16 mouse cellular contexts compared by ENCODE assay signal in the genomic region with DNA sequence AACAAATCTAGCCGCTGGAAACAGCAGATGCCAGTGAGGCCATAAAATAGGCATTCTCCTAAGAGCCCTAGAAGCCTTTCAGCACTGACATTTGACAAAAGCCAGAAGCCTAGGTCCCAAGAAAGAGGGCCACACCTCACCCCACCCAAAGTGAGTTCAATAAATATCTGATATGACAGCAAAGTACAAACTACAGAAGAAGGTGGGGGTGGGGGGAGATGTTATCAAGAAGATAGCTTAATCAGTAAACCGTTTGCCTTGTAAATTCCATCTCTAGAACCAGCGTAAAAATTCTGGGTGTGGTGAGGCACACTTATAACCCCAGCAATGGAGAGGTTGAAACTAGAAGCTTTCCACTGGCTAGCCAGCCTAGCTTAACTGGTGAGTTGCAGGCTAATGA.
DNase-seq lines count a peak whose midpoint lies in the region; ATAC-seq and TF ChIP-seq lines count a peak whose summit lies in the region.
"Had no signal": no experiment of that assay in that cellular context is flagged by ENCODE, and none has a peak within 500 bp of the region (broad histone marks: within the 10 kb centered on the region; RNA-seq: fewer than 3 reads in every experiment).

No protein-coding gene starts in this region.

- 14% methylated on average over 3 of the region's 3 CpGs for WGBS in limb, embryonic 10.5 days
- 40% methylated on average over 3 of the region's 3 CpGs for WGBS in lung, adult 2 months

- intact Hi-C loops in gastrocnemius, adult 2 months (cut with DNase I): no loop called here
- intact Hi-C loops in left cerebral cortex, postnatal 25 days (cut with DNase I): no loop called here

- no peaks in the 10 kb centered on the region for H3K27me3 ChIP-seq in G1E (ENCODE audit: insufficient read depth, low read length)
- no peaks in the 10 kb centered on the region for H3K27me3 ChIP-seq in limb, embryonic 10.5 days (ENCODE audit: low read depth, poor library complexity, severe bottlenecking)
- H3K27me3 ChIP-seq: lung, embryonic 15.5 days; midbrain, embryonic 15.5 days had no signal

- DNase-seq in gastrocnemius, adult 2 months: peak; percentile 14
- no peak for DNase-seq in gastrocnemius, adult 18-20 months (ENCODE audit: low spot score)
- no peak for DNase-seq in G1E (ENCODE audit: low spot score)
- DNase-seq in embryo, embryonic 9.5 days (ENCODE audit: extremely low spot score): peak; percentile 6
- peak; percentile 40 for DNase-seq in limb, embryonic 10.5 days (ENCODE audit: low spot score)
- no peak for DNase-seq in left cerebral cortex, postnatal 25 days (ENCODE audit: low spot score in 2 of 2)
- DNase-seq in lung, adult 2 months: no peak
- no peak for DNase-seq in retina, postnatal 1 day
- DNase-seq: adrenal gland, postnatal 25 days; cerebellum, adult 18-20 months; gastrocnemius, postnatal 10 days; left cerebral cortex, postnatal 4 days; right cerebral cortex, postnatal 25 days had no signal

- no peak for TF ChIP-seq CTCF in gastrocnemius, adult 2 months (IDR thresholded peaks at IDR 0.05)
- TF ChIP-seq CTCF in G1E (IDR thresholded peaks at IDR 0.05; ENCODE audit: low read depth, low read length): no peak
- TF ChIP-seq CTCF in lung, adult 2 months (IDR thresholded peaks at IDR 0.05; ENCODE audit: insufficient read depth, low read length): no peak

- H3K4me3 ChIP-seq in gastrocnemius, adult 2 months: no peak overlapping the region
- no peak overlapping the region; the same call in 1 of the 2 replicates for H3K4me3 ChIP-seq in G1E (ENCODE audit: low read depth, low read length)
- H3K4me3 ChIP-seq in limb, embryonic 10.5 days: no peak overlapping the region
- no peak overlapping the region for H3K4me3 ChIP-seq in lung, adult 2 months (replicated peaks; ENCODE audit: extremely low read depth, low read depth, low read length)
- H3K4me3 ChIP-seq: lung, embryonic 15.5 days; midbrain, embryonic 15.5 days had no signal

- peak overlapping the region; percentile 55 for H3K27ac ChIP-seq in gastrocnemius, adult 2 months
- peak overlapping the region; percentile 83 for H3K27ac ChIP-seq in limb, embryonic 10.5 days
- H3K27ac ChIP-seq: hindbrain, embryonic 14.5 days; lung, embryonic 15.5 days; midbrain, embryonic 15.5 days had no signal

- ATAC-seq in G1E (ENCODE audit: extremely low read depth, insufficient number of reproducible peaks, low FRiP score, poor library complexity, severe bottlenecking): peak; percentile 38; the same call in 1 of the 2 replicates
- ATAC-seq: midbrain, embryonic 15.5 days had no signal

- no peak for TF ChIP-seq POLR2A in lung, adult 2 months (IDR thresholded peaks at IDR 0.05; ENCODE audit: borderline replicate concordance, extremely low read depth, low read depth, low read length)

- no peaks in the 10 kb centered on the region for H3K9me3 ChIP-seq in G1E (replicated peaks)
- no peaks in the 10 kb centered on the region for H3K9me3 ChIP-seq in limb, embryonic 10.5 days (replicated peaks)
- H3K9me3 ChIP-seq: lung, embryonic 15.5 days; midbrain, embryonic 15.5 days had no signal

- peaks cover 39% of the 10 kb centered on the region for H3K36me3 ChIP-seq in G1E (replicated peaks)
- H3K36me3 ChIP-seq in limb, embryonic 10.5 days: no peaks in the 10 kb centered on the region
- H3K36me3 ChIP-seq: lung, embryonic 15.5 days; midbrain, embryonic 15.5 days had no signal

- peaks cover 94% of the 10 kb centered on the region for H3K4me1 ChIP-seq in G1E (ENCODE audit: insufficient read depth, low read depth, low read length)
- H3K4me1 ChIP-seq in limb, embryonic 10.5 days: peaks cover 79% of the 10 kb centered on the region
- peaks cover 7% of the 10 kb centered on the region; the same call in 1 of the 2 replicates for H3K4me1 ChIP-seq in lung, adult 2 months (ENCODE audit: control insufficient read depth, insufficient read depth, low read length)

Comparison
In these comparisons a context has a peak if more than half of its experiments do, and no peak if none do; other contexts are left out.
1. DNase-seq: peak in gastrocnemius, adult 2 months (single experiment), embryo, embryonic 9.5 days (single experiment) and limb, embryonic 10.5 days (single experiment); none in gastrocnemius, adult 18-20 months (single experiment), G1E (single experiment), left cerebral cortex, postnatal 25 days (0 of 2), lung, adult 2 months (single experiment) and retina, postnatal 1 day (single experiment).